Mouse (Mus musculus): ENCODE results near the gene Pik3ip1. TPM values are rescaled to one million over a fixed set of nuclear protein-coding genes. Genes with fewer than 3 reads are reported as not detected.
A peak's percentile ranks its signal among the peaks of the same experiment; 100 is the strongest.

Pik3ip1 gene
- polyA plus RNA-seq, 1 experiment from 2014 or later: 25.1 TPM

GRCm38 (mm10) chr11:3331756-3332642, 1.8 kb downstream of the Pik3ip1 start:
- peak; percentile 98 for ATAC-seq
- peak overlapping the region; percentile 99 for H3K4me2 ChIP-seq (replicated peaks)
- H3K4me3 ChIP-seq (replicated peaks): peak overlapping the region; percentile 61
- under 1% methylated on average over 72 of the region's 75 CpGs for WGBS
- H3K27me3 ChIP-seq: 0 out of 2 replicates have a peak, but pooled peaks cover 5% of the 10 kb centered on the region
- peak overlapping the region; percentile 66 for H3K27ac ChIP-seq
- H3K9ac ChIP-seq (replicated peaks): peak overlapping the region; percentile 75
- peaks cover 36% of the 10 kb centered on the region for H3K4me1 ChIP-seq (replicated peaks)
- H3K36me3 ChIP-seq: 0 out of 2 replicates have a peak, but pooled peaks cover 10% of the 10 kb centered on the region
- H3K9me3 ChIP-seq: no peaks in the 10 kb centered on the region

- 0 out of 2 replicates have a peak, but pooled peaks cover 5% of the 10 kb centered on the region for H3K27me3 ChIP-seq
- no peak for ATAC-seq
- H3K36me3 ChIP-seq: 0 out of 2 replicates have a peak, but pooled peaks cover 10% of the 10 kb centered on the region
- no peaks in the 10 kb centered on the region for H3K9me3 ChIP-seq
- peaks cover 48% of the 10 kb centered on the region for H3K4me1 ChIP-seq (replicated peaks)
- 88% methylated on average over 11 of the region's 11 CpGs for WGBS
- no peak overlapping the region for H3K4me3 ChIP-seq (replicated peaks)
- H3K9ac ChIP-seq (replicated peaks): 0 out of 2 replicates have a peak overlapping the region, but pooled peaks have one; percentile 33
- H3K4me2 ChIP-seq (replicated peaks): peak overlapping the region; percentile 99; the same call in 1 of the 2 replicates
- H3K27ac ChIP-seq: no peak overlapping the region
Measured at GRCm38 (mm10) chr11:3333111-3333695, 3.0 kb downstream of the Pik3ip1 start.

GRCm38 (mm10) chr11:3334141-3334710, 4.0 kb downstream of the Pik3ip1 start:
- 91% methylated on average over 11 of the region's 11 CpGs for WGBS
- H3K27me3 ChIP-seq: 0 out of 2 replicates have a peak, but pooled peaks cover 5% of the 10 kb centered on the region
- H3K4me2 ChIP-seq (replicated peaks): no peak overlapping the region
- no peak overlapping the region for H3K9ac ChIP-seq (replicated peaks)
- no peaks in the 10 kb centered on the region for H3K9me3 ChIP-seq
- ATAC-seq: no peak
- H3K4me1 ChIP-seq (replicated peaks): peaks cover 48% of the 10 kb centered on the region
- H3K4me3 ChIP-seq (replicated peaks): no peak overlapping the region
- H3K27ac ChIP-seq: no peak overlapping the region
- 0 out of 2 replicates have a peak, but pooled peaks cover 10% of the 10 kb centered on the region for H3K36me3 ChIP-seq

GRCm38 (mm10) chr11:3334711-3335316, 4.6 kb downstream of the Pik3ip1 start:
- Histone ChIP-seq H3K4me1 (replicated peaks) (peaks cover 48% of the 10 kb centered on the region), H3K4me3 (replicated peaks) (no peak overlapping the region), H3K27ac (no peak overlapping the region), H3K9ac (replicated peaks) (no peak overlapping the region), H3K27me3 (0 out of 2 replicates have a peak, but pooled peaks cover 5% of the 10 kb centered on the region), H3K9me3 (no peaks in the 10 kb centered on the region), H3K36me3 (0 out of 2 replicates have a peak, but pooled peaks cover 10% of the 10 kb centered on the region), H3K4me2 (replicated peaks) (no peak overlapping the region)
- WGBS: 44% methylated on average over 9 of the region's 9 CpGs
- no peak for ATAC-seq

- H3K9ac ChIP-seq (replicated peaks): no peak overlapping the region
- H3K4me3 ChIP-seq (replicated peaks): no peak overlapping the region
- no peak overlapping the region for H3K4me2 ChIP-seq (replicated peaks)
- H3K4me1 ChIP-seq (replicated peaks): peaks cover 40% of the 10 kb centered on the region
- no peak for ATAC-seq
- 0 out of 2 replicates have a peak, but pooled peaks cover 10% of the 10 kb centered on the region for H3K36me3 ChIP-seq
- 0 out of 2 replicates have a peak, but pooled peaks cover 5% of the 10 kb centered on the region for H3K27me3 ChIP-seq
- no peak overlapping the region for H3K27ac ChIP-seq
- H3K9me3 ChIP-seq: no peaks in the 10 kb centered on the region
- 56% methylated on average over 11 of the region's 11 CpGs for WGBS
Measured at GRCm38 (mm10) chr11:3335651-3336216, 5.5 kb downstream of the Pik3ip1 start.

- 0 out of 2 replicates have a peak, but pooled peaks cover 5% of the 10 kb centered on the region for H3K27me3 ChIP-seq
- no peaks in the 10 kb centered on the region for H3K9me3 ChIP-seq
- no peak overlapping the region for H3K4me2 ChIP-seq (replicated peaks)
- ATAC-seq: no peak
- no peak overlapping the region for H3K4me3 ChIP-seq (replicated peaks)
- 63% methylated on average over 3 of the region's 3 CpGs for WGBS
- peaks cover 33% of the 10 kb centered on the region for H3K4me1 ChIP-seq (replicated peaks)
- H3K27ac ChIP-seq: peak overlapping the region; percentile 85; the same call in 1 of the 2 replicates
- no peak overlapping the region; the same call in 1 of the 2 replicates for H3K9ac ChIP-seq (replicated peaks)
- H3K36me3 ChIP-seq: peaks cover 13% of the 10 kb centered on the region
Measured at GRCm38 (mm10) chr11:3336602-3337001, 6.4 kb downstream of the Pik3ip1 start.

GRCm38 (mm10) chr11:3337173-3337955, 7.2 kb downstream of the Pik3ip1 start:
- Histone ChIP-seq H3K4me3 (replicated peaks) (no peak overlapping the region), H3K27me3 (0 out of 2 replicates have a peak, but pooled peaks cover 5% of the 10 kb centered on the region), H3K36me3 (peaks cover 20% of the 10 kb centered on the region), H3K27ac (peak overlapping the region; percentile 85), H3K4me2 (replicated peaks) (peak overlapping the region; percentile 19; the same call in 1 of the 2 replicates), H3K9ac (replicated peaks) (peak overlapping the region; percentile 49; the same call in 1 of the 2 replicates), H3K9me3 (no peaks in the 10 kb centered on the region), H3K4me1 (replicated peaks) (peaks cover 28% of the 10 kb centered on the region)
- peak; percentile 81 for ATAC-seq
- 5% methylated on average over 12 of the region's 12 CpGs for WGBS

- WGBS: 44% methylated on average over 5 of the region's 5 CpGs
- Histone ChIP-seq H3K9ac (replicated peaks) (peak overlapping the region; percentile 49; the same call in 1 of the 2 replicates), H3K4me3 (replicated peaks) (no peak overlapping the region), H3K36me3 (peaks cover 24% of the 10 kb centered on the region), H3K27ac (peak overlapping the region; percentile 85), H3K9me3 (no peaks in the 10 kb centered on the region), H3K4me1 (replicated peaks) (peaks cover 22% of the 10 kb centered on the region), H3K4me2 (replicated peaks) (no peak overlapping the region), H3K27me3 (0 out of 2 replicates have a peak, but pooled peaks cover 5% of the 10 kb centered on the region)
- ATAC-seq: peak; percentile 65; the same call in 1 of the 2 replicates
Measured at GRCm38 (mm10) chr11:3337961-3338360, 7.8 kb downstream of the Pik3ip1 start.

- H3K36me3 ChIP-seq: peaks cover 49% of the 10 kb centered on the region
- no peaks in the 10 kb centered on the region for H3K9me3 ChIP-seq
- H3K4me2 ChIP-seq (replicated peaks): no peak overlapping the region
- H3K4me1 ChIP-seq (replicated peaks): peaks cover 16% of the 10 kb centered on the region
- no peak overlapping the region for H3K9ac ChIP-seq (replicated peaks)
- H3K27me3 ChIP-seq: no peaks in the 10 kb centered on the region
- WGBS: 86% methylated on average over 5 of the region's 5 CpGs
- H3K4me3 ChIP-seq (replicated peaks): no peak overlapping the region
- no peak for ATAC-seq
- H3K27ac ChIP-seq: no peak overlapping the region
Measured at GRCm38 (mm10) chr11:3341476-3341875, 11.3 kb downstream of the Pik3ip1 start.

- Histone ChIP-seq H3K36me3 (peaks cover 75% of the 10 kb centered on the region), H3K4me3 (replicated peaks) (no peak overlapping the region), H3K9ac (replicated peaks) (no peak overlapping the region), H3K4me1 (replicated peaks) (peaks cover 23% of the 10 kb centered on the region; the same call in 1 of the 2 replicates), H3K27ac (no peak overlapping the region), H3K27me3 (no peaks in the 10 kb centered on the region), H3K4me2 (replicated peaks) (no peak overlapping the region), H3K9me3 (no peaks in the 10 kb centered on the region)
- 96% methylated on average over 3 of the region's 3 CpGs for WGBS
- no peak for ATAC-seq
Measured at GRCm38 (mm10) chr11:3344916-3345315, 14.7 kb downstream of the Pik3ip1 start.

Measured in midbrain, embryonic 13.5 days (tissue).